Mouse (Mus musculus): ENCODE results near the gene Smad3. TPM values are rescaled to one million over a fixed set of nuclear protein-coding genes. Genes with fewer than 3 reads are reported as not detected.

Smad3 gene
- polyA plus RNA-seq, 1 experiment, result 25.5 TPM

DNA sequence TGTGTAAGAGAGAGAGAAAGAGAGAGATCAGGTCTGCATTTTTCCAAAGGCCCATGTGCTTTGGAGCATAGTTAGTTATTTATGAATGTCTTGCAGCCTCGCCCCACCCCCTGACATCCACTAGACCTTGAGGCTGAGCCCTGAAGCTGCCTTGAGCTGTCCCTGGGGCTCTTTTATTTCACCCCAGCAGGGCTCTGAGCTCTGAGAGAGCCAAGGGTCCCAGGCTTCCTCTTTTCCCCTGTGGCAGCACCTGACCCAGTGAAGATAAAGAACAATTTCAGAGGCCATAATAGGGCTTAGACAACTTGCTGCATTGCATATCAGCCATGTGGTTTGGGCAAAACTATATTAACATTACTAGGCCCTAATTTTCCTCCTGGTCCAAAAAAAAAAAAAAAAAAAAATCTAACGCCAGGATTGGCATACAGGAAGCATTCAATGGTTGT is 93.5 kb downstream of the Smad3 start:
- TF ChIP-seq E2F4 (IDR thresholded peaks at IDR 0.05; ENCODE audit: insufficient read depth), result no peak
- TF ChIP-seq CEBPB (IDR thresholded peaks at IDR 0.05; ENCODE audit: insufficient read depth, poor library complexity, severe bottlenecking), result no peak
- TF ChIP-seq MYOG (IDR thresholded peaks at IDR 0.05; ENCODE audit: control insufficient read depth in 1 of 3, insufficient read depth in 1 of 3, insufficient read length in 2 of 3, low read depth in 2 of 3), result no peak
- TF ChIP-seq TCF3 (IDR thresholded peaks at IDR 0.05; ENCODE audit: insufficient read length, low read depth), result no peak
- TF ChIP-seq TCF12 (IDR thresholded peaks at IDR 0.05; ENCODE audit: insufficient read depth, poor library complexity, severe bottlenecking), result no peak
- no peak for TF ChIP-seq REST (IDR thresholded peaks at IDR 0.05; ENCODE audit: insufficient read depth, insufficient read length)
- Histone ChIP-seq H3K36me3 (ENCODE audit: control insufficient read depth, insufficient read depth) (no peaks in the 10 kb centered on the region), H3ac (ENCODE audit: control insufficient read depth, insufficient read length) (no peak overlapping the region), H3K27me3 (ENCODE audit: control insufficient read depth, insufficient read depth, insufficient read length) (no peaks in the 10 kb centered on the region), H3K4me3 (no peak overlapping the region), H3K4me2 (ENCODE audit: low read depth) (peak overlapping the region; percentile 36), H3K79me2 (ENCODE audit: control insufficient read depth, insufficient read depth) (no peaks in the 10 kb centered on the region)

DNA sequence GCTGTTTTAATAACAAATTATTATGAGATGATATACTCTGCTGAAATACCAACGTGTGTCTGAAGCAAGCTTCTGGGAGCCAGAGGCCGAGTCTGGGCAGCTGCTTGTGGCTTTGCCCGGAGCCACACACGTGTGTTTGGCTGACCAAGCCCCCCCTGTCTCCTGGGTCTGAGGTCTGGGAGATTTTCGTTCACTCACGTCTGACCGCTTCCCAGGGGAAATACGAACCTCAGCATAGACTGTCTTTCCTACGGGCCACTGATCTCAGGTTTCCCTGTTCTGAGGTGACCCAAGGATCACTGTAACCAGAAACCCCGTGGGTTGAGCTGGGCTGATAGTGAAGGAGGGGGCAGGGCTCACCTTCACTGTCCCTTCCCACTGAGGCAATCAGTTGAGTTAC is 94.6 kb downstream of the Smad3 start:
- no peak overlapping the region for H3K4me3 ChIP-seq
- H3K27me3 ChIP-seq (ENCODE audit: control insufficient read depth, insufficient read depth, insufficient read length), result no peaks in the 10 kb centered on the region
- no peak overlapping the region for H3ac ChIP-seq (ENCODE audit: control insufficient read depth, insufficient read length)
- peak overlapping the region; percentile 55 for H3K4me2 ChIP-seq (ENCODE audit: low read depth)
- H3K79me2 ChIP-seq (ENCODE audit: control insufficient read depth, insufficient read depth), result no peaks in the 10 kb centered on the region
- no peaks in the 10 kb centered on the region for H3K36me3 ChIP-seq (ENCODE audit: control insufficient read depth, insufficient read depth)
- TF ChIP-seq TCF12 (IDR thresholded peaks at IDR 0.05; ENCODE audit: insufficient read depth, poor library complexity, severe bottlenecking) (peak; percentile 62), MYOD1 (IDR thresholded peaks at IDR 0.05; ENCODE audit: control insufficient read depth in 1 of 3, insufficient read length in 2 of 3, low read depth in 2 of 3) (peak in 2 of 3 experiments; percentile 80 to 85), TCF3 (IDR thresholded peaks at IDR 0.05; ENCODE audit: insufficient read length, low read depth) (peak; percentile 63), USF1 (IDR thresholded peaks at IDR 0.05; ENCODE audit: low read depth) (no peak), SRF (IDR thresholded peaks at IDR 0.05; ENCODE audit: control insufficient read depth, insufficient read length, low read depth) (no peak), MYOG (IDR thresholded peaks at IDR 0.05; ENCODE audit: control insufficient read depth in 1 of 3, insufficient read depth in 1 of 3, insufficient read length in 2 of 3, low read depth in 2 of 3) (peak; percentile 80 to 94 (median 91))

DNA sequence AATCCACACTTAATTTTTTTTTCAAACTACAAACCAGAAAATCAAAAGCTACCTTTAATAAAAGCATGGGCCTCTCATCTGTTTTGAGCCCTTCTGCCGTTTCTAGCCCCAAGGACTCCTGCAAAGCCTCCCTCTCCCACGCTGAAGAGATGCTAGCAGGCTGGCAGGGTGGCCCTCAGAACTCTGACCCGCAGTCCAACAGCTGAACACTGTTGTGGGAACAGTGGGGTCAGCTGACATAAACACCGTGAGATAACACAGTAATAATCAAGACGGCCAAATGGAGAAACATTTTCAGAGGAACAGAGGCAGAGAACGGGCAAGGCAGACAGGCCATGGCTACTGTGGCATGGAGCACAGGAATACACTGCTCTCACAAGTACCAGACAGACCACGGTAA is 95.0 kb downstream of the Smad3 start:
- Histone ChIP-seq H3ac (ENCODE audit: control insufficient read depth, insufficient read length) (no peak overlapping the region), H3K4me2 (ENCODE audit: low read depth) (peak overlapping the region; percentile 55), H3K79me2 (ENCODE audit: control insufficient read depth, insufficient read depth) (no peaks in the 10 kb centered on the region), H3K36me3 (ENCODE audit: control insufficient read depth, insufficient read depth) (no peaks in the 10 kb centered on the region), H3K4me3 (no peak overlapping the region), H3K27me3 (ENCODE audit: control insufficient read depth, insufficient read depth, insufficient read length) (no peaks in the 10 kb centered on the region)
- TF ChIP-seq MAX (IDR thresholded peaks at IDR 0.05; ENCODE audit: low read depth), result no peak
- TF ChIP-seq MYOD1 (IDR thresholded peaks at IDR 0.05; ENCODE audit: control insufficient read depth in 1 of 3, insufficient read length in 2 of 3, low read depth in 2 of 3), result peak in 2 of 3 experiments; percentile 46 to 62
- peak; percentile 21 for TF ChIP-seq USF1 (IDR thresholded peaks at IDR 0.05; ENCODE audit: low read depth)
- peak in 2 of 3 experiments; percentile 13 to 83 for TF ChIP-seq MYOG (IDR thresholded peaks at IDR 0.05; ENCODE audit: control insufficient read depth in 1 of 3, insufficient read depth in 1 of 3, insufficient read length in 2 of 3, low read depth in 2 of 3)

DNA sequence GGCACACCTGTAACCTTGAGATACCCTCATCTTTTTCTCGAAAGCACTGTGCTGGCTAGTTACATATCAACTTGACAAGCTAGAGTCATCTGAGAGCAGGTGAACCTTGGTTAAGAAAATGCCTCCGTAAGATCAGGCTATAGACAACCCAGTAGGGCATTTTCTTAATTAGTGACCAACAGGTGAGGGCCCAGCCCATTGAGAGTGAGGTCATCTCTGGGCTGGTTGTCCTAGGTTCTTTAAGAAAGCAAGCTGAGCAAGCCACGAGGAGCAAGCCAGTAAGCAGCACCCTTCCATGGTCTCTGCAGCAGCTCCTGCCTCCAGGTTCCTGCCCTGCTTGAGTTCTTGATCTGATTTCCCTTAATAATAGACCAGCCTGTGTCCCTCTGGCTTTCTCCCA is 97.1 kb downstream of the Smad3 start:
- no peak overlapping the region for H3K4me2 ChIP-seq (ENCODE audit: low read depth)
- TF ChIP-seq TCF12 (IDR thresholded peaks at IDR 0.05; ENCODE audit: insufficient read depth, poor library complexity, severe bottlenecking) (no peak), SRF (IDR thresholded peaks at IDR 0.05; ENCODE audit: control insufficient read depth, insufficient read length, low read depth) (no peak), MYOG (IDR thresholded peaks at IDR 0.05; ENCODE audit: control insufficient read depth in 1 of 3, insufficient read depth in 1 of 3, insufficient read length in 2 of 3, low read depth in 2 of 3) (no peak), MAX (IDR thresholded peaks at IDR 0.05; ENCODE audit: low read depth) (no peak), E2F4 (IDR thresholded peaks at IDR 0.05; ENCODE audit: insufficient read depth) (no peak), MYOD1 (IDR thresholded peaks at IDR 0.05; ENCODE audit: control insufficient read depth in 1 of 3, insufficient read length in 2 of 3, low read depth in 2 of 3) (no peak), POLR2A (IDR thresholded peaks at IDR 0.05; ENCODE audit: insufficient read length, low read depth) (no peak), POLR2AphosphoS2 (IDR thresholded peaks at IDR 0.05; ENCODE audit: insufficient read length, low read depth) (no peak), REST (IDR thresholded peaks at IDR 0.05; ENCODE audit: insufficient read depth, insufficient read length) (no peak), USF1 (IDR thresholded peaks at IDR 0.05; ENCODE audit: low read depth) (no peak), CEBPB (IDR thresholded peaks at IDR 0.05; ENCODE audit: insufficient read depth, poor library complexity, severe bottlenecking) (no peak), TCF3 (IDR thresholded peaks at IDR 0.05; ENCODE audit: insufficient read length, low read depth) (no peak)
- no peaks in the 10 kb centered on the region for H3K36me3 ChIP-seq (ENCODE audit: control insufficient read depth, insufficient read depth)
- no peaks in the 10 kb centered on the region for H3K79me2 ChIP-seq (ENCODE audit: control insufficient read depth, insufficient read depth)
- H3ac ChIP-seq (ENCODE audit: control insufficient read depth, insufficient read length), result no peak overlapping the region
- H3K27me3 ChIP-seq (ENCODE audit: control insufficient read depth, insufficient read depth, insufficient read length), result no peaks in the 10 kb centered on the region
- no peak overlapping the region for H3K4me3 ChIP-seq

DNA sequence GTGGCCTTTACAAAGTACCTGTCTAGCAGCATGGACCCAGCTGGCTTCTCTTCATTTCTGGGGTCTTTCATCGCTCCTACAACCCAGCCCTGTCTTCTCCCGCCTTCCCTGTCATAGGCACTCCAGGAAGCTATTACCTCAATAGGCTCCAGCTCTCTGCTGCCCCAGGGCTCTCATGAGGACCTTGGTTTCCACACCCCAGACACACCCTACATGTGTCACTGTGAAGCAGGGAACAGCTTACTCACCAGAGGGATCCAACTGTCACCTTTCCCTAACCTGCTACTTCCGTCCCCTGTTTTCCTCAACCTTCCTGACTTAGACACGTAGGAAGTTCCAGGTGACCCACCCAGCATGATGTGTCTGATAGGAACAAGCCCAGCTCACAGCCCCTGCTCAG is 97.7 kb downstream of the Smad3 start:
- no peak for TF ChIP-seq MAX (IDR thresholded peaks at IDR 0.05; ENCODE audit: low read depth)
- TF ChIP-seq REST (IDR thresholded peaks at IDR 0.05; ENCODE audit: insufficient read depth, insufficient read length), result no peak
- H3K36me3 ChIP-seq (ENCODE audit: control insufficient read depth, insufficient read depth), result no peaks in the 10 kb centered on the region

More for the DNA sequence above, 97.7 kb downstream of the Smad3 start:
- Histone ChIP-seq H3K4me2 (ENCODE audit: low read depth) (no peak overlapping the region), H3K4me3 (no peak overlapping the region), H3K27me3 (ENCODE audit: control insufficient read depth, insufficient read depth, insufficient read length) (no peaks in the 10 kb centered on the region), H3ac (ENCODE audit: control insufficient read depth, insufficient read length) (no peak overlapping the region), H3K79me2 (ENCODE audit: control insufficient read depth, insufficient read depth) (no peaks in the 10 kb centered on the region)
